Mouse (Mus musculus) c-Kit-positive CD71-negative TER-119-negative erythroid progenitor cells, embryonic 14.5 days (primary cell): ENCODE measurements around the gene Tspan12.

ENCODE experiments used
- DNase-seq: peaks from one replicate; pipeline ENCODE4 v3.0.0-alpha.2; 2013; ENCODE audit warnings: low read depth

Tspan12 gene

DNA sequence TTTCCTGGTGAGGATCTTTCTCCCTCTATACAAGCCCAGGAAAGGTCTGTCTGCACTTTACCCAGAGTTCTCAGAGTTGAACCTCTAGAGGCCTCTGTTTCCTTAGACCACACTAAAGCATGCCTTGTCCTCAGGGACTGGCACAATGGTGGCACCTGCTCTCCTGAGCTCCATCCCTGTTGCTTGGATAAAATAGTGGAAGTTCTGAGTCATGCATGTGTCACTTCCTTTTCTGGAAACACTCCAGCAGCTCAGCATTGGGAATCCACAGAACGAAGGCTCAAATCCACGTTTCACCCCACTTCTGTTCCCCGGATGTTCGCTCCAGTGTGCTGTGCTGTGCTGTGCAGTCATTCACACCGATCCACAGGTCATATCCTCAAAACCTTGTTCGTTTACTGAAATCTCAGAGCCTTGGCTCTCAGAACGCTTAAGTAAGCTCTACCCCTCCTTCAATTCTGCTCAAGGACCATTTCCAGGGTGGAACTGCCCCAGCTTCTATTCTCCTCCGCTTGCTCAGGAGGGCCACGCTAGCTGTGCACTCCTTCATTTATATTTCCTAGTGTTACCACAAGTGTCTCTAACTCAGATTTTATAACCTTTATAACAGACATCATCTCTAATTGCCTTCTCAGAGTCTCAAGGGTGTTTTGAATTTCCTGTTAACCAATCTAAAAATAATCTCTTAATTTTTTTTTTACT, 83.4 kb downstream of the Tspan12 start:
- no peak for DNase-seq

DNA sequence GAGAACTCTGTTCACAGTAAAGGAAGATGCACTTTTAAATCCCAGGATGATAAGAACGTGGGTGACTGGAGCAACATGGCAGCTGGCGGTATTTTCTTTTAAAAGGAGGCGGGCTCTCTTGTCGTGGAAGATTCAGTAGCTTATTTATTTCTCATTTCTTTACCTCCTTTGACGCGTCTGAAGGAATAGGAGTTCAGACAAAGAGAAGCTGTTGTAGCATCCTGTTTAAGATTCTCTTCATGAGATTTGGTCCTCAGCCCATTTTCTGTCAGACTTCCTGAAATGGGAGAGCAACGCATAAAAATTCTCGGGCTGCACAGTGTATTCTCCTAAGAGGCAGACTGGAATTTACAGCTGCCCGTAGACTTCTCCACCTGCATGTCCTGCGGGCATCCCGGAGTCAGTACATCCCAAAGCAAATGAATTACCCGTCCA, 84.5 kb downstream of the Tspan12 start:
- no peak for DNase-seq

DNA sequence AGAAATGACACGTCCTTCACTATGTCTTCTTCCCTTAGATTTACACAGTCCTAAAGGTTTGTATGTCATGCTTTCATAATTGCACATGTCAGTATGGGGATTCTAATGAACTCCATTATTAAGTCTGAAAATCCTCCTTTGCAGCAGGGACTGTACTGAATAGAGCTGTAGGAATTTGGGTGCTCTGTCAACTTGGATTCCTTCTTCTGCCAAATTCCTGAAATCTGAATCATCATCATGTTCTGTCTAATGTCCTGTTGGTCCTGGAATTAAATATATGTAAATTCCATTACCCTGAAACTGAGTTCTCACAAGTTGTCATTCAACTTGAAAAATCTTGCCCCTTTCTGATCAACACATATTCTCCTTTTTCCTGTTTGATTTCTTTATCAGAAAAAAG, 104.8 kb downstream of the Tspan12 start:
- no peak for DNase-seq

DNA sequence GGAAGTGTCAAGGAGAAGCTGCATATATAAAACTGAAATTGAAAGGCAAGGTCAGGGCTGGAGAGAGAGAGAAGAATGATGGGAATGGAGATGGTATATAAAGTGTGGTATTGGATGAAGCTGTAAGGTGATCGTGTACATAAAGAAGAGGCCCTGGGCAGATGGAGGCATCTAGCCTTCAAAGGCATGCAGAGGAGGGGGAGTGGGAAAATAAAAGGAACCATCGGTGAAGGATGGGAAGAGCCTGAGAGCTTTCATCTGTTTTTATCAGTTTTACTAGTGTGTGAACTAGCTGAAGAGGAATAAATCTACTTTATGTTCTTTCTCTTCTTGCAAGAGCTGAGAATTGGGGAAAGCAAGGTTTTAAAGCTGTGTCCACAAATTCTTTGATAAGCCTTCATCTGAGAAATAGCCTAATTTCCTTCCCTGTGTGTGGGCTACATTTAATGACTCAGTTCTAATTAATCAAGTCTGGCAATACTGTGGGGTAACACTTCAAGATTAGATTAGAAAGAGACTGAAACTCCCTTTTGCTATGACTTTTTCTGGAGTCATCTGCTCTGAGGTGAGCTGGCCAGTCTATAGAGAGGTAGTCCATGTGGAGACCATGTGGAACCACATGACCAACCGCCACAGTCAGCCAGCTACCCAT, 107.6 kb downstream of the Tspan12 start:
- DNase-seq, result no peak

DNA sequence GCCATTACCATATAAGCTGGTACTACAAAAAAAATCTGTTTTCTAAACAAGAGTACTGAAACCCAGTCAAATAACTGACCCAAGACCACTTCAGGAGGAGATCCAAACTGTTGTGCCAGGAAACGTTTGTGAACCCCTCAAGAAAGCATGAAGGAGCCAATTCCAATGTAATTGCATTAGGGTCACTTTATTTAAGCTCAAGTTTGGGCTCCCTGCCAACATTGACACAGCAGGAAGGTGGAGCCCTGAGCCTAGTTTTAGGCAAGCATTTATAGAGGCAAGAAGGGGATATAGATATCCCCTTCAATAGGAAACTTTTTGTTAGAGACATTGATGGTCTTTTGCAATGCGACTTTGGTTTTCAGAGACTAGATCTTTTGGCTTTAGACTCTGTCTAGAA, 111.7 kb downstream of the Tspan12 start:
- DNase-seq, result no peak

DNA sequence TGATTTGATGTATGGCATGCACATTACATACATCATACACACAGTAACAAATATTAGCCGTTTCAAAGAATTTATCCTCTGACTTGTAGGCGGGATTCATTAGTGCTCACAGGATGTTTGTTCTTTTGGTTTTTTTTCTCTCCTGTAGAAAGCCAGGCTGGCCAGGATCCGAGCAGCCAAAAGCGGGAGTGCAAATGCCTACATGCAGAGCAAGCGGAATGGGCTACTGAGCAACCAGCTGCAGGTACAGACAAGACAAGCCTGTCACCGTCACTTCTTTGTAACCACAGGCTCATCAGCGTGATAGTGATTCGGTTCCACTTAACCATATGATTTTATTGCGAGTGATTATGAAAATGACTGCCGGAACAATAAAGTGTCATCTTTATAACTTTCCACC, 130.1 kb downstream of the Tspan12 start:
- DNase-seq, result no peak
